Mouse (Mus musculus): ENCODE measurements around the gene Kdm6a. TPM values are rescaled to one million over a fixed set of nuclear protein-coding genes. Genes with fewer than 3 reads are reported as not detected.

Kdm6a gene
- polyA plus RNA-seq, 1 experiment from 2014 or later, result 21.5 TPM

DNA sequence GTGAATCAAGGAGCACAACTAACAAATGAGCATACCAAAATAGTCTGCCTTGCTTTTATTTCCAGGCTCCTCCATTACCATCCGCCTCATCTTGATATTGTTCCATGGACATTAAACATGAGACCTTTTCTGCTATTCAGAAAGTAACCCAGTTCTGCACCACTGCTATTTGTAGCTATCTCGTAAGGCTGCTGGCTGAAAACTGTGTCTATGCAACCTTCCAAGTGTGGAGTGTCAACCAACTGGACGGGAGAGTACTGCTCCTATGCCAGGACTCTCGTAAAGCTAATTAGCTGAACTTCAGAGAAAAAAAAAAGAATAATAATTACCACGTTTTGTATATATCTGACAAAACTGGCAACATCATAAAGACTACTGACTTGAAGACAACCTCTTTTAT is 116.2 kb downstream of the Kdm6a start:
- DNase-seq (ENCODE audit: low spot score) (no peak), ATAC-seq (ENCODE audit: low FRiP score) (no peak)
- Histone ChIP-seq H3K9ac (no peak overlapping the region), H3K4me2 (replicated peaks) (no peak overlapping the region), H3K36me3 (replicated peaks; ENCODE audit: control insufficient read depth, insufficient read depth) (peaks cover 13% of the 10 kb centered on the region), H3K4me1 (replicated peaks; ENCODE audit: control insufficient read depth, insufficient read depth, low read length) (no peaks in the 10 kb centered on the region), H3K9me3 (ENCODE audit: control insufficient read depth, low read length) (no peaks in the 10 kb centered on the region), H3K27me3 (ENCODE audit: control insufficient read depth, insufficient read depth, low read length) (no peaks in the 10 kb centered on the region), H3K4me3 (replicated peaks; ENCODE audit: low read length) (no peak overlapping the region), H3K27ac (no peak overlapping the region)
- WGBS, result 87% methylated on average over 5 of the region's 5 CpGs

DNA sequence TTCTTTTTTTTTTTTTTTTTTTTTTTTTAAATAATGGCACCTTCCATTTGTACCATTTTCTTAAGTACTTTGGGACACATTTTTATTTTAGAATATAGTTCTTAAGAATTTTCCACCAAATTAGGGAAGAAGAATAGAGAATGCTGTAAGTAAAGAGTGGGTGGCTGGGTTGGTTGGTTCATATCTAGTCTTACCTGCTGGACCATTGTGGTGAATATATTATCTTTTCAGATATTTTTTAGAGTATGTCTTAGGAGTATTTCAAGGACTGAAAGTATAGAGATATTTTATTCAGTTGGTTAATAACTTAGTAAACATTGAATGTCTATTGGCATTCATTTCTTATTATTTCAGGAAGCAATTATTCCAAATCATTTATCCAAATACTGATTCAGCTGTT is 117.8 kb downstream of the Kdm6a start:
- Histone ChIP-seq H3K9me3 (ENCODE audit: control insufficient read depth, low read length) (no peaks in the 10 kb centered on the region), H3K27ac (no peak overlapping the region), H3K9ac (no peak overlapping the region), H3K4me1 (replicated peaks; ENCODE audit: control insufficient read depth, insufficient read depth, low read length) (no peaks in the 10 kb centered on the region), H3K4me3 (replicated peaks; ENCODE audit: low read length) (no peak overlapping the region), H3K4me2 (replicated peaks) (no peak overlapping the region), H3K27me3 (ENCODE audit: control insufficient read depth, insufficient read depth, low read length) (no peaks in the 10 kb centered on the region), H3K36me3 (replicated peaks; ENCODE audit: control insufficient read depth, insufficient read depth) (peaks cover 9% of the 10 kb centered on the region)
- DNase-seq (ENCODE audit: low spot score) (no peak), ATAC-seq (ENCODE audit: low FRiP score) (no peak)

Other genes starting within 250 kb of the Kdm6a start
- not detected in 2 replicates for gene Dusp21, start 16.7 kb upstream of the Kdm6a start, polyA plus RNA-seq (2014; fragmentation: Nextera tagmentation; extraction: Ambion mirVana)